Mouse (Mus musculus) E14TG2a.4 (cell line): ENCODE measurements around the gene Map1lc3a.

Experiments
- CTCF ChIP-seq: conservative IDR thresholded peaks from 2 replicates; pipeline ENCODE4 v1.5.1; 2014; ENCODE audit warnings: low read length
- NANOG ChIP-seq: IDR thresholded peaks from 2 replicates; pipeline ENCODE4 v1.6.1; 2014; ENCODE audit warnings: borderline replicate concordance, low read length, mixed read lengths
- POU5F1 ChIP-seq: IDR thresholded peaks from 2 replicates; pipeline ENCODE4 v1.6.1; 2014; ENCODE audit warnings: low read length, borderline replicate concordance

DNA sequence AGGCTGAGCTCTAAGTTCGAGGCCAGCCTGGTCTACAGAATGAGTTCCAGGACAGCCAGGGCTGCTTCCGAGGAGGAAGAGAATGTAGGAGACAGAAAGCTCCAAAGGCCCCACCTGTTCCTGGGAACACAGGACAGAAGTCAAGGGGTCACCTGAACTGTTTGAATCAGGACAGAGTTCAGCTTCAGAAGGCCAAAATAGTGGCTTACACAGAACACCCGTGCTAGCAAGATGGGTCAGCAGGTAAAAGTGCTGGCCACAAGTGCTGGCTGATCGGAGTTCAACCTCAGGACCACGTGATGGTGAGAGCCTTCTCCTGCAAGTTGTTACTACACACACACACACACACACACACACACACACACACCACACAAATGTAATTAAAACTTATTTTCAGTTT lies 9.2 kb upstream of the Map1lc3a start:
- no peak for TF ChIP-seq CTCF
- no peak for TF ChIP-seq POU5F1
- no peak for TF ChIP-seq NANOG
